Mouse (Mus musculus): ENCODE measurements around the gene Nkx2-3.

Nkx2-3 gene

DNA sequence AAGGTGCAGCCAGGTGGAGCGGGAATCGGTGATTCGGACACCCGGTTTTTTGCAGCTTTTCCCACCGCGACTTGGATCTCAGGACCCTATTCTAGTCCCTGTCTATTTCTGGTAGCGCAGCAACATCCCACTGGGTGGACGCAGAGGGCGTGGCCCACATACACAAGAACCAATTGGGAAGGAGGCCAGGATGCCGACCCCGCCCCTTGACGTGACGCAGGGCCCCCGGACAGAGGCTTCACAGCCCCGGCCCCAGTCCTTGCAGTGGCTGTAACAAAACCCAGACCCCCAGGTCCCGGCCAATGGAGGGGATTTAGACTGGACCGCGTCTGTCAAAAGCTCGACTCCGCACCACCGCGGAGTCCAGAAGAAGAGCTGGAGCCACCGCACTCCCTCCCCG, at the start of gene Nkx2-3:
Gene Nkx2-3 (plus strand): TSS at position 275 of the 400 bp plus-strand sequence.
- no peak for DNase-seq (ENCODE audit: inconsistent ontology term)

DNA sequence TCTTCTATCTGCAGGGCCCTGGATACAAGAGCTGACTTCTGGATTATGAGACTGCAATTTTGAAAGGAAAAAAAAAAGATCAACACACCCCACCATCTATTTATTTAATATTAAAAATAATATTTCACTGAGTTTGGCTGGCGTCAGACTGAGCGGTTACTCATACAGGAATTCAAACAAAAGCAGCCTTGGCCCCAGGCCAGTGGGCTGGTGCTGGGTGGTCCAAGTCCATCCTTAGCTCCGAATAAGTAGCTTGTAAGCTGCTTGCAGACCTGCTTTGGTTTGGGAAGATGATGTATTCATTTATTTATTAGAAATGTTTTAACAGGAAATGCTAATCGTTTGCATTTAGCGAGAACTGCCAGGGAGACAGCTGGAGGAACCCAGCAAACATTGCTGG, 49.0 kb upstream of the Nkx2-3 start:
- no peak for DNase-seq (ENCODE audit: inconsistent ontology term)

DNA sequence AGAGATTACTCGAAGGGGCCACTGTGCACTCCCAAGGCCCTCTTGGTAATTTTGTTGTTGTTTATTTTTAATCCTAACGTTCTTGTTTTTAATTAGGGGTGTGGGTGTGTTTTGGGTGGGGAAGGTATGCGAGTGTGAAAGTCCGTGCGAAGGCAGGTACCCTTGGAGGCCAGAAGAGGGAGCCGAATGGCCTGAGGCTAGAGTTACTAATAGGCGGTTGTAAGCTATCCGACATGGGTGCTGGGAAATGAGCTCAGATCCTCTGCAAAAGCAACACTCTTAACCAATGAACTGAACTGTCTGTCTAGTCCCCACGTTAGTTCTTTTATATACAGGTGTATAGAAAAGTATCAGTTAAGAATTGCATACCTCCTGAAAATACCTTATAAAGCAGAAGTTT, 43.8 kb upstream of the Nkx2-3 start:
- DNase-seq (ENCODE audit: inconsistent ontology term), result no peak

DNA sequence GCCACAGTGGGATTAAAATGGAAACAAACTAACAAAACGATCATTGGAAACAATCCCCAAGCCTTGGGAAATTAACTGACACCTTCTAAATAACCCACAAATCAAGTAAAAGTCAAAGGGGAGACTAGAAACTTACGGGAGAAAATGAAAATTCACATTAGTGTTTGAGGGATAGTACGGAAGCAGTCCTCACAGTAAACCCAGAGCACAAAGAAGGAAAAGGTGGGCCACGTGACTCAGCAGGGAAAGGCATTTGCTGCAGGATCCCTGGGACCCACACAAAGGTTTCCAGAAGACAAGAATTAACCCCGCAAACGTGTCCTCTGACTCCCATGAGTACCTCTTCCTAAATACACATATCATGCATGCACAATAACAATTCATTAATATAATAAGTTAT, 43.0 kb upstream of the Nkx2-3 start:
- DNase-seq (ENCODE audit: inconsistent ontology term), result no peak

DNA sequence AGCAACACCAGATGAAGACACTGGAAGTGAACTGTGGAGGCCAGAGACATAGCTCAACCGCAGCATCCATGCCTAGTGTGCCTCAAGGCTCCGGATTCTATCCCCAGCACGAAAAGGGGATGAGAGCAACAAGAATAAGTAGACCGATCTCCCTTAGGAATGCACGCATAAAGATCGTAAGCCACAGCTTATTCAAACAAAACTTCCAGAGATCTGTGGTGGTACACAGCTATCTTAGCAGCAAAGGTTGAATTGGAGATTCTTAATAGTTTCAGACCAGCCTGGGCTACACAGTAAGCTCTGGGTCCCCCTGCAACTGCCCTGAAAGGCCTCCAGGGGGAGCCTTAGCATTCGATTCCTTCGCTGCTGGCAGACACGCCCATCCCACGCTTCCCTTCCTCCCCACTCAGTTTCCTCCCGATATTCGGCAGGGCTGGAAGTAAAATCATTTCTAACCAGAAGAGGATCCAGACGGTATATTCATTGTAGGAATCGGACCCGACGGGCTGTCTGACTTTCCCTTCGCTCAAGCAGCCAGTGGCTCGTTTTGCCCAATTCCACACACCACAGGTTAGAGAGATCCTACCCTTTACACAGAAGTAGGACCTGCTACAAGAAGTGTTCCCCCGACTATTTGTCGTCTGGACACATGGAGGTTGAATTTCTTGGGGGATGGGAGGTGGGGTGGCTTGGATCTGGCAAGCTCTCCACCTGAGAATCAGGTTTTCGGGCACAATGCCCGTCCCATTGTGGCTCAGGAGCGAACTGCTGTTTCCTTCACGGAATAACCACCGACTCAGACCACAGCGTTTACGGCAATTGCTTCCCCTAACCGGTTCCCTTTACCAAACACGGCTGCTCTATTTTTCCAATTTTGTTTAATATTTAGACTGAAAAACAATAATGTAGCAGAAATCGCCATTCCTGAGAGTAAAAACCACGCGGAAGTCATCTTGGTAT, 41.0 kb upstream of the Nkx2-3 start:
- DNase-seq (ENCODE audit: inconsistent ontology term), result peak; percentile 57

DNA sequence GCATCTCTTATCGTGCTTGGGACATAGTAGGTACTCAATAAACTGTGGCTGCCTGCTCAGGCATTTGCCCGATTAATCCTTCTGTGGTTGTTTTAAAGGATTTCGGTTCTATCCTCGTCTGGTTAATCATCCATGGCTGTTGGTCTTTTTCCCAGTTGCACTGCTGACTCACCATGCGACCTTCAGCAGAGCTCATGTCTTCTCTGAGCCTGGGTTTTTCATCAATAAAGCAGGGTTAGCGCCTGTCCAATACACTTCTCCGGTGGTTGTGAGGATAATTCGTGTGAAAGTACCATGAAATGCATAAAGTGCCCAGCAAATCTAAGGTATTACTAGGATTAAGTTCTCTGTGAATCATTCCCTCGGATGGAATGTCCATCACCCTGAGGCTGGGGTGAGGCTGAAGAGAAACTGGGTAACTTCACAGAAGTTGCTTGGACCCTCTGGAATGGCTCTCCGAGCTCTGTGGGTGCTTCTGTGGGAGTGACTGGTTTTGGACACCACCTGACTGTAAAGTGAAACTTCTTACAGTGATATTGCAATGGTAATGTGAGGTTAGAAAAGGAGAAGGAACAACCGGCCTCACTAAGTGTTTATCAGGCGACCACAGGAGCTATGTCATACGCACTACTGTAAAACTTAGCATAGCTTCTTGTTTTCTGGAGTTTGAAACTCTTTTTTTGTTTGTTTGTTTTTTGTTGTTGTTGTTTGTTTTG, 32.9 kb upstream of the Nkx2-3 start:
- DNase-seq (ENCODE audit: inconsistent ontology term), result no peak

DNA sequence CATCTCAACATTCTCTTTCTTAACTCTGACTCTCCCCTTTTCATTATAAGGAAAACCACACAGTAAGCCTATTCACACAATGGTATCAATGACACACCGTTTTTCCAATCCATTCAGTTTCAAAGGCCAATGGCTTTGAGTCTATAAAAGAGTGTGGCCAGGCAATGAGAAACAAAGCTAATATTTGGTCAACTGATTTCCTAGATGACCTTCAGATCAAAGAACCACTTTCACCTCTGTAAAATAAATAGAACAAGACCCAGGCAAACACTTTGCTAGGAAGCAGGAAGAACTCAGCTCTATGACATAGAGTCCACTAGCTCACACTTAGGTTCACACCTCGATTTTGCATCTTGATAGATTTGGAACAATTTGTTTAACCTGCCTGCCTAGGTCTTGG, 30.9 kb upstream of the Nkx2-3 start:
- no peak for DNase-seq (ENCODE audit: inconsistent ontology term)

DNA sequence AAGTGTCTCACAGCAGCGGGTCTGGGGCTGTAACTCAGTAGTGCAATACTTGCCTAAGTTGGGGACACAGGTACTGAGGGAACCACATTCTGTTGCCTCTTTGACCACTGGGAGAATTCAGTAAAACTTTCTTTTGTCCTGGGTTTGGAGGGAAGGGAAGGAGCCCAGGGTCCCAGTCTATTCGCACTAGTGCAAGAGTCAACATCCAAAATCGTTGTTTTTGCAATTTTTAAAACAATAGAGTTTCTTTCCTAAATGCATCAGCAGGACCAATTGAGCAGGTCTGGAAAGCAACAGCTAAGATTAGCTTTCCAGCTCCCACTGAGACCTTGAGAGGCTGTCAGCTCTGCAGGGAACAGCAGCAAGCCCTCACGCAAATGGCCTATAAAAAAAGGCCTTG, 28.9 kb upstream of the Nkx2-3 start:
- no peak for DNase-seq (ENCODE audit: inconsistent ontology term)

DNA sequence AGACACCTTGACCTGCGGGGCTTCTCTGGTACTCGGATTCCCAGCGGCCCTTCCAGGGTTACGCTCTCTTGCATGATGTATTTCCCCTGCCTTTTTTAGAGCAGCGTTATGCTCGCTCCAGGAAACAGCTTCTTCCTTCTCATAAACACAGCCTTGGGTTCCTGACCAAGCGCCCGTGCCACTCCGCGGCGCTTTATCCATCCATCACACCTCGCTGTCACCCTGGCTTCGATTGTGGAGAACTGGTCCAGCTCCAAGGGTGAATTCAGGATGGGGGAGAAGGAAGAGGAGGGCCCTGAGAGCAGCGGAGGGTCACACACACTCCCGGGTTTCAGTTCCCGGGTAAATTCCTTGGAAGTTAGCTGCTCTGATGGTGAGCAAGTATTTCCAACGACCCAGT, 28.5 kb upstream of the Nkx2-3 start:
- no peak for DNase-seq (ENCODE audit: inconsistent ontology term)

DNA sequence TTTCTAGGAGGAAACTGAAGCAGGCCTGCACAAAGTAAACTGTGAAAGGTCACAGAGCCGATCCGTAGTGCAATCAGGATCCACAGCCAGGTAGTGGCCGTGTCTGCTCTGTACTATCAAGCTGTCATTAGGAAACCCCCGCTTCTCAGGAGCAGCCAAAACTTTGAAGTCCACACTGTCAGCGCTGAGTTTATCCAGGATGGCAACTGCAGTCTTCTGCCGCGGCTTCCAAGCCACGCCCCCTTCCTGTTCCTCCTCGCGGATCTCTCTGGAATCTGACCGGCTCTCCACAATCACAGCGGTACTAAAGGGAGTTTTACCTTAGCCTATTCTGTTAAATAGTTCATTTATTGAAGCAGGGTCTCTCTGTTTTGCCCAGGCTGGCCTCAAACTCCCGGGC, 27.3 kb upstream of the Nkx2-3 start:
- DNase-seq (ENCODE audit: inconsistent ontology term), result no peak

DNA sequence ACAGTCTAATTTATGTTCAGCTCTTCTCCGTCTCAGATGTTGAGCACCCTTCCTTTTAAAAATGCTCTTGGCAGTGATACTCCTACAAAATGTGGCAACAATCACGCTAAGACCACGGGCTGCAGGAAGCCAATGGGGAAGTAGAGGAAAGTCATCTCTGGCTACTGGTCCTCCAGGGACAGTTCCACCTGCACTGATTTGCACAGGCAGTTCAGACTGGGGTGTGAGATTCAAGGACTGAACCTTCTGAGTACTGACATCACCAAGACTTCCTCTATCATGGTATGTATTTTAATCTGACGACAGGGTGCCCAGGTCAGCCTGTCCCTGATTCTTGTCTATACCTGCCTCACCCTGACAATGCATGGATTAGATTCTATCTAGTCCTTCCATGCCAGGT, 20.1 kb upstream of the Nkx2-3 start:
- no peak for DNase-seq (ENCODE audit: inconsistent ontology term)

DNA sequence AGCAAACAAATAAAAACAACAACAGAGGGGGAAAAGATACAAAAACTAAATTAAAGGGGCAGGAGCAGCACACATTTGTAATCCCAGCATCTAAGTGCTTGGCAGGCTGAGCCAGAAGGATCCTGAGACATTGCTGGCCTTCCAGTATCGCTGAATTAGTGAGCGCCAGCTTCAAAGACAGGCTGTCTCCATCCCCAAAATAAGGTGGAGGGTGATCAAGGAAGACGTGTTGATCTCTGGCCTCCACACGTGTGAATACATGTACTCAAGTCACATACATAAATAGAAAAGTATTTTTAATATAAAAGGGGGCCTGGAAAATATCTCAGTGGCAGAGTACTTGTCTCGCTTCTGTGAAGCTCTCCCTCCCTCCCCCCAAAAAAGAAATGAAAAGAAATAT, 15.1 kb upstream of the Nkx2-3 start:
- DNase-seq (ENCODE audit: inconsistent ontology term), result no peak

DNA sequence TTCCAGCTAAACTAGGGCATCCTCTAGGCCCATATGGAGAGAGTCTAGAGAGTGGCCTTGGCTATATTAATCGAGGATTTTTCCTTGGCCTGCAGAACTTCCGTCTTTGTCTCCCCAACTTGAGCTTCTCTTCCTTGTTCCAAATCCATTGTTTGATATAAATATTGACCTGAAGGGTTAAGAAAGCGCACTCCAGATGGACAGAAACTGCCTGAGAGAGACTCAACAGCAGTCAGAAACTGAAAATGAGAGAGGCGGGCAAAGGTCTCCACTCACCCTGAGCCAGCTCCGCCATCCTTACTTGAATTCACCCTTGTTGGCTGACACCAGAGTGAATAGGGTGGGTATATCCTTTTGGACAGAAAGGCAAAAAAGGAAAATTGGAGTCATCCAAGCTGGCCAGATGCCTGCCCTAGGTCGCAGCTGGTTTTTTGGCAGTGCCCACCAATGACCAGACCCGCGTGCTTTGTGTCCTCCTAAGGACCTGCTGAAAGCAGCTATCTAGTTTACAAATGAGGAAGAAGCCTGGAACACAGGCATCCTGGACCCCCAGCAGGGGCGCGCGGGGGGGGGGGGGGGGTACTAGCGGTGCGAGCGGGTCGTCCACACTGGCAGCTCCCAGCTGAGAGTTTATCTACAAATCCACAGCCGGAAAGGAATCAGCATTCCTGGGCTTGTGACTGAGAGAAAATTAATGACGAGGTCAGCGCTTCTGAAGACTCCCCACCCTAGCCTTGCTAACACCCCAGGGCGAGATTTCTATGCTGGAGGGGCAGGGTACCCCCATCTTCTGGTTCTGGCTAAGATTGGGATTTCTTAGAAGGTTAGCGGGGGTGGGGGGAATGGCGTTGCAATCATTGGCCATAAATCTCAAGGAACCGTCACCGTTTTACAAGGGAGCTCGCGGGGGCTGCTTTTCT, 13.1 kb upstream of the Nkx2-3 start:
- no peak for DNase-seq (ENCODE audit: inconsistent ontology term)

DNA sequence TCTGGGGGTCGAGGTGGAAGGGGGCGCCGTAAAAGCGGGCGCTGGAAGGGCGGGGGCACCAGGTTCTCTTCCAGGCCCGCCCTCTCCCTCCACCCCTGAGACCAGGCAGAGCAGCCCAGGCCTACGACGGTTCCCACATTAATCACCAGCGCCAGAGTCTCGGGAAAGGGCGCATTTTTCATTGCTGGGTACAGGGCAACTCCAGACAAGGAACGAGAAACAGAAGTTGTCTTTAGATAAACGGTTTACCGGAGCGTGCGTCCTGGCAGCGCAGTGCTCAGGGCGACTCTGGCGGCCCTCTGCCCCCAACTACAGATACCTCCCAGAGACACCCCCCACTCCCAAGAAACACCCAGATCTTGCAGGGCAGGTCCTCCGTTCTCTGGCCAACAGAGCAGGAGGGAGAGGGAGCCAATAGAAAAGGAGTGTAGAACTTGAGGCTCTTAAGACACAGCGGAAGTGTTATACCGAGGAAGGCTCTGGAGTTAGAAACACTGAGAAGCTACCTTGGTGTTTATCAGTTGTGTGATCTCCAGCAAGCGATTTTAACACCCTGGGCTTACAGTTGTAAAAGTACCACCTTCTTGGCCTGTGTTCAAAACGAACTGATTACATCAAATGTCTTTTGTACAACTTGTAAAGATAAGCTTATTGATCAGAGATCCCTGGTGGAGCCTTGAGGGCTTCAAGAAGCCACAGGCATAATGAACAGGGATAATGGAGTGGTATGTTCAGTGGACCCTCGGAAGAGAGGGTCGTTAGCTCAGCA, 12.2 kb upstream of the Nkx2-3 start:
- DNase-seq (ENCODE audit: inconsistent ontology term), result no peak

DNA sequence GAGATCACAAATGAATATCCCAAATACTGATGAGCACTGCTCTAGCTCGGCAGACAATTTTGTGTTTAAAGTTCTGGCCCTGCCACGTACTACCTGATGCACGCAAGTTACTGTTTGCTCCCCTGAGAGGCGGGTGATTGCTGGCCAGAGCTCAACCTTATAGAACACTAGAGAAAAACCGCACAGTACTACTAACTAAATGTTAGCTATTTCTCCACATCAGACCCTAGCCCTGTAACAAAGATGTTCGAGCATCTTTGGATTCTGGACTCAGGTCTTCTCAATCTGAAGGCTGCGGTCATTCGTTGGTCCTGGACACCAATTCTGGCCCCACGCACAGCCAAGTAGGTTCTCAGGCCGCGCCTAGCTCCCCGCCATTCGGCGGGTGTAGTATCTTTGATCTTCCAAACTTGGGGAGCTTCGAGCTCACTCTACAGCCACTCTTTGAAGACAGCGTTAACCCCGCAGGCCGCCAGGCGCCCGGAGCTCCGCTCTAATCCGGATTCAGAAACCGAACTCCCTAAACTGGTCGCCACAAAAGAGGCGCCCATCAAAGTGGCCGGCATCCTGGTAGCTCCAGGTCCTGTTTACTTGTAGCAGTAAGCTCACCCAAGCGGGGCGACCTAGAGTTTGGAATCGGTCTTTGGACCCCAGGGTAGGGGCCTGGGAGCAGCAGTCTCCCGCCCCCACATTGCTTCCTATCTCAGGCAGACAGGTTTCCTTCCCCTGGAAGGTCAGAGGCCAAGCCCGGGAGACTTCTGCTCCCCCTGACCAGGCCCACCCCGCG, 11.4 kb upstream of the Nkx2-3 start:
- DNase-seq (ENCODE audit: inconsistent ontology term), result no peak

DNA sequence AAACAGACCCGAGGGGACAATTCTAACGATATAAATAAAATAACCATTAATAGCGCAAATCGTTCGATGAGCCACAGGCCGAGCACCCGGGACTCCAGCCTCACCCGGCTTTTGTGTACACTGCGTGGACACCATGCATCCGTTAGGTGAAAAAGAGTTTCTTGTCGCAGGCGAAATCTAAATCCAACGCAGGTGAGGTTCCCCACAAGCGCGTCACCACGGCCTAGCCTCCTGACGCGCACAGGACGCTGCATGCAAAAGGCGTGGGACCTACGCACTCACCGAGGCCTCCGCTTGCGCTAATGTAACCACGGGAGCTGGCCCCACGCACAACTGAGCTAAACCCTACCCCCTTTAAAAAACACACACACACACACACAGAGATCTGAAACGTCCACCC, 10.7 kb upstream of the Nkx2-3 start:
- DNase-seq (ENCODE audit: inconsistent ontology term), result no peak

DNA sequence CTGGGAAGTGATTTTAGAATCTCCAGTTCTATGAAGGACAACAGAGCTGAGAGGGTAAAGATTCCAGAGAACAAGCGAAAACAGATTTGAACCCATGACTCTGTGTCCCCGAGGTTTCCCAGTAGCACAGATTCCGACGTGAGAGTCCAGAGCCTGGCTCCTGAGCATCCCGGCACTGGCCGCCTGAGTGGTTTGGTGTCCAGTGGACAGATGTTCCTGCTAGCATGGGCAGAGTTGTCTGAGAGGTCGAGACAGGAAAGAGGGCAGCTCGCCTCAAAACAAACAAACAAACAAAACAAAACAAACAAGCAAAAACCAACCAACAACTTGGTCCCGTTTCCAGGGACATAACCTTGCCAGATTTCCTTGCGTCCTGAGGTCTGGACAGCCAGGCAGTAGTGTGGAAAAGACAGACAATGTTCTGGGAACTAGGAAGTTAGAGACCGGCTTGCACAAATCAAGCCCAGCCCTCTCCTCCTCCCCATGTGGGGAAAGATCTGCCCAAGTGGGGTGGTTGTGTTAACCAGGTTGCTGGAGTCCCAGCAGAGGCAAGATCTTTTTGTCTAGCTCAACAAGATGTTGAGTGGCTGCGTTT, 10.0 kb upstream of the Nkx2-3 start:
- no peak for DNase-seq (ENCODE audit: inconsistent ontology term)

DNA sequence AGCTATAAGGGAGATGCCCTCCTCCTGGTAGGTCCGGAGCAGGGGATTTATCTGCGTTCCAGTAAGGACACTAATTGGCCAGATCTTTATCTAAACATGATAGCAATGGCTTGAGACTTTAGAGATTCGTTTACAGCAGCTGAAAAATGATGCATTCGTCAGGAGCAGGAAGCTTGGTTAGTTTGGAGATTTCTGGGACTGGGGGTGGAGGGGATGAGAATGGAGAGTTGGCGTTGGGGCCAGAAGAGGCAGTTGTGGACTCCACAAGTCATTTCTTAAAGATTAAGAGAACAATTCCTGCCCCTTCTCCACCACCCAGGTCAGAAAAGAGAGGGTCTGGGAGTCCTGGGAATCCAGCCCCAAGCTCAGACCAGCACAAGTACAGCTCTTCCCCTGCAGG, 8.6 kb upstream of the Nkx2-3 start:
- no peak for DNase-seq (ENCODE audit: inconsistent ontology term)

DNA sequence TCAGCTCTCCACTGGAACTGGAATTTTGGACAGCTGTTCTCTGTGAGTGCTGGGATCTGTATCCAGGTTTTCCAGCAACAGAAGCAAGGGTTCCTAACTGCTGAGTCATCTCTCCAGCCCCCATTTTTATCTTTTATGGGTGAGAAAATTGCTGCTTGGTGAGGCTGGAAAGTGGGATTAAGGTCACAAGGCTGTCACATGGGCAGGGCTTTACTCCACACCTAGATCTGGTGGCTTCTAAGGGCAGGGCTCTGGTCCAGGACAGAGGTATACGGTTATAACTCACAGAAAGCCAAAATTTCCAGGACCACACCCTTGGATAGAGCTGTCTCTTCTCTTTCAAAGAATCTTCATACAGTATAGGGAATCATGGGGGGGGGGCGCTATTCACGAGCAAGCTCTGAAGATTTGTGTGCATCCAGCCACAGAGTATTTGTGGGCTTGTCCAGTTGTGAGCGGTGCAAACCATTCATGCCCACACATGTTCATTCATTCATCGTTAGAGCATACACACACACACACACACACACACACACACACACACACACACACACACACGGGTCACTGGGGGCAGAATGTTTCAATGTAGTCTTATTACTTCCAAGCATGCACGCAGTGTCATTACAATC, 7.5 kb upstream of the Nkx2-3 start:
- DNase-seq (ENCODE audit: inconsistent ontology term), result no peak
